Mouse (Mus musculus) testis, adult 2 months (tissue): ENCODE measurements at regions not wholly inside any gene's neighbourhood (a gene's known extent, or its start where the extent isn't known, plus 50 kb on each side); places are given as distances from the start of the nearest gene placed in this dataset.

Experiments used
- CTCF ChIP-seq: fragments of 200-500 bp; IDR thresholded peaks from 2 replicates; pipeline ENCODE4 v1.5.1; 2012; ENCODE audit warnings: low read depth, mild to moderate bottlenecking, inconsistent platforms, low read length, moderate library complexity; ENCODE audit not compliant: control insufficient read depth, insufficient read depth, insufficient replicate concordance
- POLR2A ChIP-seq: fragments of 200-500 bp; IDR thresholded peaks from 2 replicates; pipeline ENCODE4 v1.6.1; 2012; ENCODE audit warnings: low read depth, mild to moderate bottlenecking, inconsistent platforms, low read length, moderate library complexity; ENCODE audit not compliant: control insufficient read depth

- TF ChIP-seq CTCF = no peak
- TF ChIP-seq POLR2A = no peak
These were observed 73.4 kb upstream of the Nr5a2 start for GRCm38 (mm10) chr1:137033679-137034078.
